Mouse (Mus musculus) right cerebral cortex, postnatal 14 days (tissue): ENCODE results near the gene Sft2d1.
A peak's percentile ranks its signal among the peaks of the same experiment; 100 is the strongest.

Experiments used
- DNase-seq: peaks from one replicate; pipeline ENCODE4 v3.0.0; 2022

Gene Sft2d1

DNA sequence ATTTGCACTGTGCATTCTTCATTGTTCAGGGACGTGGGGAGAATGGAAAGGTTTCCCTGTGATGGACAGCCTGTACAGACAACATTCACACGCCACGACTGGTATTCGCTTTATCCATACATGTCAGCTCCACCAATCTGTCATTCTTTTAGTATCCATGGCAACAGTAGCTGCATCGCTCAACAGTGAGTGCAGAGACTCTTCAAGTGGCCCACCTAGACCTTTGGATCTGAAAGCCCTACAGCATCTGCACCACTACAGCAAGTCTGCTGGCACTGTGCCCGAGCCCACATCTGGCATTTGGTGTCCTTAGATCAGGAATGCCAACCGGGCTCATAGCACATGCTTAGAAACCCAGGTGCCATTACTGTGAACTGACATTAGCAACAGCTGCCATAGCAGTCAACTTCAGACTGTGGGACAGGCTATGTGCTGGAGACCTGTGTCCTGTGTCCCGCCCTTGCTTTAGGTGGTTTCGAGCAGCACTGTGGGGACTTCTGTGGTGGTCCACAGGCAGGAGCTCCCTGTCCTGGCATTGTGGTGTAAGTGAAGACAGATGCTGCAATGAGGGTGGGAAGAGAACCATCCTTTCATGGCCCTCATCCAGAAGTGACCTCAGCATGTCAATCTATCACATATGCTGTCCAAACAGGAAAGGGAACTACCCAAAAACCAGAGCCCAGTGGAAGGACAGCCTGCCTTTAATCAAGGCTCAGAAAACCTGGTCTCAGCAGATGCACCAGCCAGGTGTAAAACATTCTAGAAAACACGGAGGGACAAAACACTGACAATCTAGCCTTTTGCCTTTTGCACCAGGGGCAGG is 50.6 kb downstream of the Sft2d1 start:
- no peak for DNase-seq

DNA sequence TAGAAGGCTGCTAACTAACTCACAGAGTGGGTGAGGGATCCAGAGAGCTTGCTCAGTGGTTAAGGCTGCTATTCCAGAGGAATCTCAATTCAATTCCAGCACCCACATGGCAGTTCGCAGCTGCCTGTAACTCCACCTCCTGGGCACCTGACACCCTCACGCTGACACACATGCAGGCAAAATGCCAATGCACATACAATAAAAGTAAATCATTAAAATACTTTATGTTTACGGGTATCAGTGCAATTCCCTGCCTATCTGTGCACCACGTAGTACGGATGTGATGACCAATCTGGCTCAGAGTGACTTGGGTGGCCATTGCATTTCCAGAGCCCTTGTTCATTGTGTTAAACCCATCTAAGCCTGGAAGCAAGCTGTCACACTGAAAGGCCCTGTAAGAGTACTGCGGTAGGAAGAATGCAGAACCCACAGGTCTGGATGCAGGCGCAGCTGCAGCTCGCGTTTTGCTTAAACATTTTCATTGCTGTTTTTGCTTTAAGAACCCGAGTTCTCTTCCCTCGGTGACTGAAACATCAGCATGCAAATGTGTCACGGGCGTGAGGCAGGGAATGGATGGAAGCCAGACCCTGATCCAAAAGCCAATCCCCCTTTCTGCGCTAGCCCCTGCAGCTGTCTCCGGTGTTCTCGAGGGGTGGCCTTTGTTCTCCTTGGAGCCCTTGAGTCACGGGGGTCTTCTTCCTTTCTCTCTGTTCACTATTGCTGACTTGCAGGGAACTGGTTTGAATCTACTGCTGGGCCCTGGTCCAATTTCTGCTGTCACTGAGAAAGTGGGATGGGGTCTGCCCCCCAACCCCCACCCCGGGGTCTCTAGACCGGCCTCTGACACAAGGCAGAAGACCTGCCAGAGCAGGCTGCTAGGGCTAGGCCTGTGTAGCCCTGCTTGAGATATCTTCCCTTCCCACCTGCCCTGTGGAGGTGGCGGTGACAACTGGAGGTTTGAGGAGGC is 56.9 kb downstream of the Sft2d1 start:
- DNase-seq = peak; percentile 43

DNA sequence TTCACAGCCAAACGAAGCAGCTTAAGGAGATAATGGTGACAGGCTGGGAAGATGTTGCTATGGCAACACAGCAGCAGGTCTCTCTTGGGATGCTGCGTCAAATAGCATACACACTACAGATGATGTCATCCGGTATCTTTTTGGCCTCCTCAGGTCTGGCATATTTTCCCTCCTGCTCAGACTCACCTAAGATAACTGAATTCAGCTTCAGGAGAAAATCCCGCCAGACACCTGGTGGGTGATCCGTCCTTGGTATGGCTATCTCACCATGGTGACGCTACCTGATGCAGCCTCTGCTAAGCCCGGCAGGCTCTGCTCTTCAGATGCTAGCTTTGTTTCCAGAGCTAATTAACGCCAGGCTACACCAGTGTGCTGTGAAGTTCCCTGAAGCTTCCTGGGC is 57.7 kb downstream of the Sft2d1 start:
- peak; percentile 41 for DNase-seq

DNA sequence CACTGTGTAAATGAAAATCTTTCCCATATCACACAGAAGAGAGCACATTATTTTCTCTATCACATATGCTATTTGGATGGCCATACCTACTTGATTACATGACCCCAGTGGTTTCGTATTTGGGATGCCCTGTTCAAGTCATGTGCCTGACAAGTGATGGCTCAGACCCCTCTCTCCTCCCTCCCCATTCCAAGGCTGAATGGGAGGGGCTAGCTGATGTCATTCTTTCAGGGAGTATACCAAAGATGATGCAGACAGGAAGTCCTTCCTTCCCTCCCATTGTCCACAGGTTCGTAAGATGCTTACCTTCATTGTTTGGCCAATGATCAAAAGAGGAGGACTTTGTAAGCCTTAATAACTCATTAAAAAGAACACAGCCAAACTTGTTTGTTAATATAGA is 58.3 kb downstream of the Sft2d1 start:
- DNase-seq = no peak

DNA sequence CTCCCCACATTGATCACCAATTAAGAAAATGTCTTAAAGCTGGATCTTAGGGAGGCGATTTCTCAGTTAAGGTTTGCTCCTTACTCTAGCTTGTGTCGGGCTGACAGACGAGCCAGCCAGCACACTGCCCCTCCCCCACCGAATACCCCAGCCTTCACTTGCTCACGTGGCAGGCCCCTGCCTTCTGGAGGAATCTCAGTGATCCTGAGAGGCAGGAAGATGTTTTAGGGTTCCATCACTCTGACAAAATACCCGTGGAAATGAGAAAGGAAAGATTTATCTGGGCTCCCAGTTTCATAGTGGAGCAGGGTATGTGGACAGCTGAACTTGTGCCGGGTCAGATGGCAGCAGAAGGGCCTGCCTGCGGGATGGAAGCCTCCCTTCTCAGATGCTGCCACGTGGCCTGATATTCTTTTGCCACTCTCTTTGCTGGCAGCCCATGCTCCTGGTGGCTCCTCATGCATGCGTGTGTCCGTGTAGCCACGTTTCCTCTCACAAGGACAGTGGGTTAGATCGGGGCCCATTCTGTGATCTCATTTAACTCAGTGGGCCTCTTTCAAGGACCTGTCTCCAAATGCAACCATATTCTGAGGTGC is 59.8 kb downstream of the Sft2d1 start:
- DNase-seq = peak; percentile 37

DNA sequence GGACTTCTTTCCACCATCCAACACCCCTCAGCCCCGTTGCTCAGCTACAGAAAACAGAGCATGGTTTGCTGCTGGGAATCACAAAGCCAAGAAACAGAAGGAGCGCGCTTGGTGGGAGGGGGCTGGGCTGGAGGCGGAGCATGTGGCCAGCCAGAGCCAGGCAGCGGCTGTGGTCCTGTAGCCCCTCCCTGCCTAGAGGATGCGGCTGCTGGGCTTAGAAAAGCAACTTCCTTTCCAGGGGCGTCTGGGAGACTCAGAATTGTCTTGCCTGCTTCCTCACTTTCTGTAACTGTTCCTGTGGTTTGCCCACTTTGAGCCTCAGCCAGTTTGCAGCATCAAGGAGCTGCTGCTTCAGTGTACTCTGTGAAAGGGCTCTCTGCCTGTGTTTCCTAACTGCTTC is 60.9 kb downstream of the Sft2d1 start:
- peak; percentile 77 for DNase-seq

DNA sequence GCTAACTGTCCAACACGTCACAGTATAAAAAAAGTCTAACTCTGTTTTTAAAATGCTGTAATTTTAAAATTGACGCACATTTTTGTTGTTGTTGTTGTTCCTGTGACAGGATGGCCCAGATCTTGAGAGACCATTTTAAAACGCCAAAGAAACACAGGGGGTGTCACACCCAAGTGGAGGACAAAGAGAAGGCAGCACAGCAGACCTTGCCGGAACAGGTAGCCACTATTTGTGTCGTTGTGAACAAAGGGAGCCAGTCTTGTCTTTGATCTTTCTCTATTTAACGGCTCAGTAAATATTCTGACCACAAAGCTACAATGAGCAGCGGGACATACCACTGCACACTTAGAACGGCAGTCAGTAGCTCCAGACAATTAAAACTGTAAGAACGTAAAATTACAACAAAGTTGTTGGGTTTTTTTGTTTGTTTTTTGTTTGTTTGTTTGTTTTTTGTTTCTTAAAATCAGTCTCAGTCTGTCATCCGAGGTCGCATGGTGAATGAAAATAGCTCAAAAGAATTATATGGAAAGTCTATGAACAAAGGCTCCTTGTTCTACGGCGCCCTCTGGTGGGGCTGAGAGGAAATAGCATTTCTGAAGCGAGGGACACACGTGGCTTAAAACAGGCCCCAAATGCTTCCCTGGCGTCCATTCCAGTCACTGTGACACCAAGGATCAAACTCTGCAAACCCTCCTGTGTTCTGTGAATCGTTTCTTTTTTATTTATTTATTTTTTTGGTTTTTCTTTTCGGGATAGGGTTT is 61.6 kb downstream of the Sft2d1 start:
- DNase-seq = peak; percentile 83
